ENCODE assay signal across 25 mouse cellular contexts in the genomic region with DNA sequence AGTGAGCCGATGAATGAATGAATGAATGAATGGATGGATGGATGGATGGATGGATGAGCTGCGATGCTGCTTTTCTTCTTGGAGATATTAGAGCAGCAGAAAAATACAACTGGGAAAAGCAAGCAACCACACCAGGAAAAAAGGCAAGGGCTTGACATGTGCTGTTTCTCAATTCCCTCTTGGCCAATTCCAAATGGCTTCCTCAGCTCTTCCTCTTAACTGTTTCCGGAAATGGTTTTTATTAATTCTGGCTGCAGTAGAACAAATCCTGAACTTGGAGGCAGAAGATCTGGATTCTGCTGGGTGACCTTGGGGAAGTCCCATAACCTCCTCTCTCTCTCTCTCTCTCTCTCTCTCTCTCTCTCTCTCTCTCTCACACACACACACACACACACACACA. TPM values are rescaled to one million over a fixed set of nuclear protein-coding genes. Genes with fewer than 3 reads are reported as not detected.
"Had no signal": no experiment of that assay in that cellular context is flagged by ENCODE, and none has a peak within 500 bp of the region (broad histone marks: within the 10 kb centered on the region; RNA-seq: fewer than 3 reads in every experiment).

No protein-coding gene starts in this region.

- ATAC-seq: intestine, postnatal 0 days; liver, postnatal 0 days; midbrain, embryonic 13.5 days; midbrain, embryonic 16.5 days had no signal

- H3K9ac ChIP-seq: limb, embryonic 12.5 days; limb, embryonic 15.5 days; liver, embryonic 14.5 days; liver, postnatal 0 days; lung, embryonic 14.5 days; midbrain, embryonic 13.5 days; neural tube, embryonic 13.5 days had no signal

- H3K27ac ChIP-seq: limb, embryonic 12.5 days; limb, embryonic 15.5 days; liver, embryonic 14.5 days; midbrain, embryonic 10.5 days; midbrain, embryonic 13.5 days; neural tube, embryonic 13.5 days had no signal

- H3K4me2 ChIP-seq: limb, embryonic 12.5 days; limb, embryonic 15.5 days; liver, embryonic 11.5 days; lung, embryonic 14.5 days; midbrain, embryonic 13.5 days; neural tube, embryonic 13.5 days had no signal

- H3K27me3 ChIP-seq: limb, embryonic 12.5 days; limb, embryonic 15.5 days; midbrain, embryonic 13.5 days; neural tube, embryonic 13.5 days had no signal

- H3K4me3 ChIP-seq: limb, embryonic 12.5 days; limb, embryonic 15.5 days; megakaryocyte, embryonic 14.5 days; midbrain, embryonic 10.5 days; midbrain, embryonic 13.5 days; myocyte; neural tube, embryonic 13.5 days had no signal

- H3K36me3 ChIP-seq: limb, embryonic 12.5 days; limb, embryonic 15.5 days; midbrain, embryonic 10.5 days; midbrain, embryonic 13.5 days; neural tube, embryonic 13.5 days had no signal

- H3K4me1 ChIP-seq: limb, embryonic 15.5 days; megakaryocyte, embryonic 14.5 days had no signal

- DNase-seq: kidney, adult 9 months; kidney, postnatal 25 days; layer of hippocampus, postnatal 36 days; left cerebral cortex, postnatal 4 days; liver, postnatal 0 days; lung, embryonic 14.5 days; lung, postnatal 10 days; lung, postnatal 36 days; retina, postnatal 1 day; right cerebral cortex, postnatal 25 days; thymus, adult 18-20 months; thymus, postnatal 4 days had no signal

- H3K9me3 ChIP-seq: limb, embryonic 15.5 days; midbrain, embryonic 10.5 days; midbrain, embryonic 13.5 days; neural tube, embryonic 13.5 days had no signal

RNA-seq across cellular contexts. Expression of a gene that starts 20.0 kb away (rescaled TPM):
- total RNA-seq: monocyte, adult 5-6 weeks; neutrophil, adult 5-6 weeks had no signal
